Mouse (Mus musculus) CH12.LX (cell line): ENCODE data around the gene Tusc2.

ENCODE experiments used
- CHD2 ChIP-seq: IDR thresholded peaks from 2 replicates; pipeline ENCODE4 v1.6.1; 2011; ENCODE audit warnings: low read length, improper control_type of control experiment
- CTCF ChIP-seq, 2 experiments: IDR thresholded peaks in 1 of 2; conservative IDR thresholded peaks in 1 of 2; 2 replicates each; pipeline ENCODE4 v1.5.1; 2011 to 2012; ENCODE audit warnings: low read depth in 2 of 2, low read length in 2 of 2, improper control_type of control experiment in 1 of 2, inconsistent platforms in 1 of 2, mild to moderate bottlenecking in 1 of 2, moderate library complexity in 1 of 2
- ELF1 ChIP-seq: IDR thresholded peaks from 2 replicates; pipeline ENCODE4 v1.6.1; 2014; ENCODE audit warnings: low read depth, mild to moderate bottlenecking, inconsistent platforms, low read length, improper control_type of control experiment
- MAFK ChIP-seq: IDR thresholded peaks from 2 replicates; pipeline ENCODE4 v1.6.1; 2011; ENCODE audit warnings: low read length, improper control_type of control experiment; ENCODE audit not compliant: insufficient replicate concordance
- MAZ ChIP-seq: IDR thresholded peaks from 2 replicates; pipeline ENCODE4 v1.6.1; 2012; ENCODE audit warnings: low read depth, mild to moderate bottlenecking, inconsistent platforms, low read length, improper control_type of control experiment, moderate library complexity
- MYC ChIP-seq: IDR thresholded peaks from 2 replicates; pipeline ENCODE4 v1.6.1; 2011; ENCODE audit warnings: low read depth, mild to moderate bottlenecking, improper control_type of control experiment, low read length
- NELFE ChIP-seq: IDR thresholded peaks from 2 replicates; pipeline ENCODE4 v1.6.1; 2011; ENCODE audit warnings: low read depth, low read length, improper control_type of control experiment
- POLR2A ChIP-seq: IDR thresholded peaks from 2 replicates; pipeline ENCODE4 v1.6.1; 2011; ENCODE audit warnings: low read depth, mild to moderate bottlenecking, improper control_type of control experiment, low read length
- RAD21 ChIP-seq: IDR thresholded peaks from 2 replicates; pipeline ENCODE4 v1.6.1; 2011; ENCODE audit warnings: low read depth, mild to moderate bottlenecking, low read length, improper control_type of control experiment, moderate library complexity
- RCOR1 ChIP-seq: conservative IDR thresholded peaks from 2 replicates; pipeline ENCODE4 v1.6.1; 2012; ENCODE audit warnings: low read depth, mild to moderate bottlenecking, inconsistent platforms, low read length, improper control_type of control experiment
- TBP ChIP-seq: conservative IDR thresholded peaks from 2 replicates; pipeline ENCODE4 v1.6.1; 2011; ENCODE audit warnings: low read depth, low read length, improper control_type of control experiment
- TCF12 ChIP-seq: IDR thresholded peaks from 2 replicates; pipeline ENCODE4 v1.6.1; 2014; ENCODE audit warnings: low read depth, mild to moderate bottlenecking, inconsistent platforms, low read length, improper control_type of control experiment
- USF1 ChIP-seq: IDR thresholded peaks from 2 replicates; pipeline ENCODE4 v1.6.1; 2014; ENCODE audit warnings: low read depth, mild to moderate bottlenecking, inconsistent platforms, low read length, improper control_type of control experiment
- ZNF384 ChIP-seq: IDR thresholded peaks from 2 replicates; pipeline ENCODE4 v1.6.1; 2012; ENCODE audit warnings: low read depth, low read length, improper control_type of control experiment, inconsistent platforms

DNA sequence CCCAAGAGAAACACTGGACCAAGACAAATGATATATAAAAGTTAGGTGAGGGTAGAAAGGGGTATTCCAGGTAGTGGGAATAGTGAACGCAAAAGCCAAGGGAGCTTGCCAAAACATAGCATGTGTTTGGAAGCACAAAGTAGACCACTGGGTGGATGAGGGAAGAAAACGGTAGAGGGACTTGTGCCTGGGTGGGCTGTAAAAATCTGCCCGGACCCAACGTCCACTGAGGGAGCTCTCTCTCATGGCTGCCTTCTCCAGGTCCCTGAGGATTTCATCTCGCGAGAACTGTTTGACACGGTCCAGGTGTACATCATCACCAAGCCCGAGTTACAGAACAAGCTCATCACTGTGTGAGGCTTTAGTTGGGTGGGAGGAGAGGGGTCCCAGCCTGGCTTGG is 20.3 kb upstream of the Tusc2 start:
- TF ChIP-seq TCF12 (no peak), MAZ (no peak), CHD2 (peak; percentile 75), CTCF (conservative IDR thresholded peaks at IDR 0.05 in 1 of 2, IDR thresholded peaks at IDR 0.05 in 1 of 2; ENCODE audit: low read depth in 2 of 2, low read length in 2 of 2) (no peak), TBP (no peak), POLR2A (no peak), RCOR1 (no peak), RAD21 (no peak), MAFK (no peak), ELF1 (no peak), ZNF384 (no peak), MYC (no peak), USF1 (no peak), NELFE (no peak)
